Mouse (Mus musculus) liver, adult 2 months (tissue): ENCODE results near the gene Lasp1. TPM values are rescaled to one million over a fixed set of nuclear protein-coding genes. Genes with fewer than 3 reads are reported as not detected.
A peak's percentile ranks its signal among the peaks of the same experiment; 100 is the strongest.

Experiments used
- DNase-seq: peaks from one replicate; pipeline ENCODE4 v3.0.0-alpha.2; 2011; ENCODE audit warnings: low read depth, low spot score; ENCODE audit errors: extremely low read depth
- H3K27ac ChIP-seq: fragments of 200-500 bp; replicated peaks from 2 replicates; pipeline ENCODE4 v1.5.1; 2012; ENCODE audit warnings: low read depth, mild to moderate bottlenecking, control low read depth, inconsistent platforms, low read length; ENCODE audit not compliant: insufficient read depth
- H3K27me3 ChIP-seq: fragments of 200-500 bp; 2 replicates; pipeline ENCODE4 v1.6.1; 2012; ENCODE audit warnings: mild to moderate bottlenecking, moderate library complexity, low read length, inconsistent platforms; ENCODE audit not compliant: control insufficient read depth, insufficient read depth
- H3K36me3 ChIP-seq: fragments of 200-500 bp; 2 replicates; pipeline ENCODE4 v1.6.1; 2012; ENCODE audit warnings: low read length, inconsistent platforms; ENCODE audit not compliant: control insufficient read depth, insufficient read depth
- H3K4me1 ChIP-seq: fragments of 200-500 bp; 2 replicates; pipeline ENCODE4 v1.6.1; 2011; ENCODE audit warnings: low read length; ENCODE audit not compliant: control insufficient read depth, insufficient read depth
- H3K4me3 ChIP-seq: fragments of 200-500 bp; 2 replicates; pipeline ENCODE4 v1.5.1; 2011; ENCODE audit warnings: low read depth, mild to moderate bottlenecking, control low read depth, low read length, moderate library complexity; ENCODE audit not compliant: insufficient read depth
- H3K79me2 ChIP-seq: fragments of 200-500 bp; 2 replicates; pipeline ENCODE4 v1.6.1; 2012; ENCODE audit warnings: inconsistent platforms, mild to moderate bottlenecking, low read length, moderate library complexity; ENCODE audit not compliant: control insufficient read depth, insufficient read depth
- H3K9ac ChIP-seq: fragments of 200-500 bp; 2 replicates; pipeline ENCODE4 v1.6.1; 2012; ENCODE audit warnings: low read depth, mild to moderate bottlenecking, control low read depth, inconsistent platforms, low read length
- CTCF ChIP-seq: fragments of 200-500 bp; IDR thresholded peaks from 2 replicates; pipeline ENCODE4 v1.5.1; 2011; ENCODE audit warnings: low read depth, low read length, control low read depth
- POLR2A ChIP-seq: fragments of 200-500 bp; IDR thresholded peaks from 2 replicates; pipeline ENCODE4 v1.6.1; 2011; ENCODE audit warnings: low read length, control low read depth; ENCODE audit not compliant: insufficient read depth; ENCODE audit errors: extremely low read depth
- WGBS: fragments of 180-500 bp; shearing (Covaris S2); methylation state at CpG from one replicate; pipeline ENCODE4 v1.1.7; 2018; 5-methylcytosine and 5-hydroxymethylcytosine counted together
- polyA plus RNA-seq: library from polyadenylated mRNA; depleted of rRNA; stranded (reverse); fragments of >200 nt; gene quantifications from 2 replicates; pipeline ENCODE4 v1.2.3, GENCODE M21; 2012
- total RNA-seq: library from RNA; depleted of rRNA; stranded (reverse); fragments of >200 nt; gene quantifications from 2 replicates; pipeline ENCODE4 v1.2.3, GENCODE M21; 2014

Lasp1 gene
- total and polyA plus RNA-seq, 2 experiments: 23.3 to 80.5 TPM

DNA sequence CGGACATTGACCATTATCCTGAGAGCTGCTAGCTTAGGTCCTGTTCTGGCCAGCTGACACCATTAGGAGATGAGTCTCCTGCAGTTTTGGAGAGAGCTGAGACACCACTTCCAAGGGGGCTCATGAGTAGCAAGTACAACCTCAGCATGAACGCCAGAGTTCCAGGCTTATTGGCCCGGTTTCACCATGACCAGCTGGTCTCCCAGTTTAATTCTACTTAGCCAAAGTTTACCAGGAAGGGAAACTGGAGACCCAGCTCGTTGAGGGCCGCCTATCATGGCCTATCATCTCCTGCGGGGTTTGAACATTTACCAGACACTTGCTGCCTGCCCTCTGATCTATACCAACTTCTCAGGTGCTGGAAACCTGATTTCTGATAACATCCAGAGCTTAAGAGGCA is 8.8 kb downstream of the Lasp1 start:
- 23% methylated on average over 6 of the region's 6 CpGs for WGBS
- Histone ChIP-seq H3K4me3 (no peak overlapping the region), H3K4me1 (peaks cover 63% of the 10 kb centered on the region), H3K27me3 (no peaks in the 10 kb centered on the region), H3K9ac (no peak overlapping the region), H3K27ac (peak overlapping the region; percentile 67), H3K79me2 (peaks cover 26% of the 10 kb centered on the region; the same call in 1 of the 2 replicates), H3K36me3 (peaks cover 3% of the 10 kb centered on the region; the same call in 1 of the 2 replicates)
- no peak for TF ChIP-seq POLR2A
- no peak for TF ChIP-seq CTCF
- DNase-seq: no peak

- no peak overlapping the region for H3K9ac ChIP-seq
- H3K36me3 ChIP-seq: peaks cover 3% of the 10 kb centered on the region; the same call in 1 of the 2 replicates
- H3K4me3 ChIP-seq: no peak overlapping the region
- H3K79me2 ChIP-seq: peaks cover 28% of the 10 kb centered on the region; the same call in 1 of the 2 replicates
- TF ChIP-seq POLR2A (no peak), CTCF (no peak)
- H3K27me3 ChIP-seq: no peaks in the 10 kb centered on the region
- peaks cover 67% of the 10 kb centered on the region for H3K4me1 ChIP-seq
- H3K27ac ChIP-seq: peak overlapping the region; percentile 67
- 9% methylated on average over 2 of the region's 2 CpGs for WGBS
- DNase-seq: peak; percentile 20
These were observed 9.3 kb downstream of the Lasp1 start for GRCm38 (mm10) chr11:97808093-97808492.

DNA sequence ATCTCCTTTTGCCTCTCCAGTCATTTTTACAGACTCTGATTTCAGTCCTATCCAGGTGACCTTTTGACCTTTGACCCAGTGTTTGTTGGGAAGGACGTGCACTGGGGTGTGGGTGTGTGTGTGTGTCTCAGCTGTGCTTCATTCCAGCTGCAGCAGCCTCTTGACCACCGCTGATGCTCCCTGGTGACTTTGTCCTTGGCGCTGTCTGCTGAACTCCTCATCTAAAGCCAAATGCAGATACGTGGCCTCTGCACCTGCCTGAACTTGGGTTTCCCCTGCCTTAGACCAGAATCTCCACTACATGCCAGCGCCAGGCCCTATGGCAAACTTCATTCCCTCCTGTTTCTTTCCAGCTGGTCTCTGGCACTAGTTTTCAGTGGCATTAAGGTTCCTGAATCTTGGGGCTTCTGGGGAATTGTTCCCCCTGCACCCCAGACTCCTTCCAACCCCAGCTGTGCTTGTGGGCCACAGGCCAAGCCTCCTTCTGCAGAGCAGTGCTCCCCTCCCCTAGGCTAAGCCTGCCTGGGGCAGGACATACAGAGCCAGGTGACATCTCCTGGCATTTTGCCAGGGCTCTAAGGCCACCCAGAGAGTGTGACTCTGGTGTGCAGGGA is 9.9 kb downstream of the Lasp1 start:
- Histone ChIP-seq H3K27me3 (no peaks in the 10 kb centered on the region), H3K4me3 (no peak overlapping the region), H3K27ac (peak overlapping the region; percentile 67), H3K4me1 (peaks cover 69% of the 10 kb centered on the region), H3K79me2 (peaks cover 25% of the 10 kb centered on the region; the same call in 1 of the 2 replicates), H3K36me3 (peaks cover 3% of the 10 kb centered on the region; the same call in 1 of the 2 replicates), H3K9ac (peak overlapping the region; percentile 20; the same call in 1 of the 2 replicates)
- WGBS: 11% methylated on average over 5 of the region's 5 CpGs
- DNase-seq: peak; percentile 89
- TF ChIP-seq POLR2A: no peak
- TF ChIP-seq CTCF: no peak

DNA sequence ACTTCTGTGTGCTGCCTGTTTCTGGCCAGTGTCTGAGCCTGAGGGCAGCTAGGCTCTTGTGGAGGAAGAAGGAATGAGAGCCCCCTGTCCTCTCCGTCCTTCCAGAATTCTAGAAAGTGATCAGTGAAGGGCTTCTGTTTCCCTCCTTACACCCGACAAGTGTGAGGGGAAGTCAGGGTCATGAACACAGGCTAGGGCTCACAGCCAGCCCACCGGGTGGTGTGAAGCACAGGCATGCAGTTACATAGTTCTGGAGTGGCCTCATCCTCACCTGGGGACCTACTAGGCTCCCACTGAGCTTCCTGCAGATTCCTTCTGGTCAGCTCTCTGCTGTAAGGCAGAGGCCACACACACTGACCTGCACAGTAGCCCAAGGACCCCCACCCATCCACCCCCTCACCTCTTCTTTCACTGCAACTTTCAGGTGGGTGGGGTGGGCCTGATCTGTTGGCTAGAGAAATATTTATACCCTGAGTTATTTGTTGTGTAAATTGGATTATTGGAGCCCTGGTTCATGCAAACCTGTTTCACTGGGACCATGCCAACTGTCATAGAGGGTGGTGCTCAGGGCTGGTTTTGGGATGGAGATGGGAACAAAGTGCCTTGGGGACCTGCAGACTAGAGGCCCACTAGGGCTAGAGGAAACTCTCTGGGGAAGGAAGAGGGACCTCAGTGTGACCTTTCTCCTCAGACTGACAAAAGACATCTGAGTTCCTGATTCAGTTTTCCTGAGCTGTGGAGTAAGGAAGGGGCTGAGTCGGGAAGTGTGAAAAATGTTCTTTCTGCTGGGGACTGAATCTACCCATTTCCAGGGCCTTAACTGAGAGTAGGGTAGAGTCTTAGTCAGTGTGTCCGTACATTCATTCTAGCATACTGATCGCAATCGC is 10.7 kb downstream of the Lasp1 start:
- Histone ChIP-seq H3K4me3 (no peak overlapping the region), H3K27ac (peak overlapping the region; percentile 67), H3K79me2 (peaks cover 22% of the 10 kb centered on the region; the same call in 1 of the 2 replicates), H3K4me1 (peaks cover 70% of the 10 kb centered on the region), H3K27me3 (no peaks in the 10 kb centered on the region), H3K36me3 (peaks cover 3% of the 10 kb centered on the region; the same call in 1 of the 2 replicates), H3K9ac (peak overlapping the region; percentile 20)
- no peak for TF ChIP-seq POLR2A
- TF ChIP-seq CTCF: no peak
- DNase-seq: peak; percentile 46
- WGBS: 25% methylated on average over 7 of the region's 7 CpGs

DNA sequence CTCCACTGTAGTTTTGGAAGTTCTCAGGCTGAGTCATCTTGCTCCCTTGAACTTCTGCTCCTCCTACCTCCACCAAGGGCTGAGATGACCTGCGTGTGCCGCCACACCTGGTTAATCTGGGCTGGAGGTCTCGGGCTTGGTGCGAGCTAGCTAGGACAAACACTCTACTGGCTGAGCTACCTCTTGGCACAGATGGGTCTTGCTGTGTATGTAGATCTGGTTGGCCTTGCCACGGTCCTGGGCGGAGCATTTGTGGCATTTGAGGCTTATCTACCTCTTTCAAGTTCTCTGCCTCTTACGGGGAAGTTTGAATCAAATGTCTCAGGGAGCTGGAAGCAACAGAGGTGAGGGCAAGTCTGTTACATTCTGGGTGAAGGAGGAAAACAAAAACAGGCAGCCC is 11.6 kb downstream of the Lasp1 start:
- Histone ChIP-seq H3K4me1 (peaks cover 68% of the 10 kb centered on the region), H3K9ac (no peak overlapping the region; the same call in 1 of the 2 replicates), H3K36me3 (peaks cover 3% of the 10 kb centered on the region; the same call in 1 of the 2 replicates), H3K4me3 (no peak overlapping the region), H3K79me2 (peaks cover 23% of the 10 kb centered on the region; the same call in 1 of the 2 replicates), H3K27ac (peak overlapping the region; percentile 42), H3K27me3 (no peaks in the 10 kb centered on the region)
- TF ChIP-seq POLR2A (no peak), CTCF (no peak)
- peak; percentile 91 for DNase-seq
- WGBS: 18% methylated on average over 7 of the region's 7 CpGs
